ENCODE assay signal across 9 mouse cellular contexts in the genomic region with DNA sequence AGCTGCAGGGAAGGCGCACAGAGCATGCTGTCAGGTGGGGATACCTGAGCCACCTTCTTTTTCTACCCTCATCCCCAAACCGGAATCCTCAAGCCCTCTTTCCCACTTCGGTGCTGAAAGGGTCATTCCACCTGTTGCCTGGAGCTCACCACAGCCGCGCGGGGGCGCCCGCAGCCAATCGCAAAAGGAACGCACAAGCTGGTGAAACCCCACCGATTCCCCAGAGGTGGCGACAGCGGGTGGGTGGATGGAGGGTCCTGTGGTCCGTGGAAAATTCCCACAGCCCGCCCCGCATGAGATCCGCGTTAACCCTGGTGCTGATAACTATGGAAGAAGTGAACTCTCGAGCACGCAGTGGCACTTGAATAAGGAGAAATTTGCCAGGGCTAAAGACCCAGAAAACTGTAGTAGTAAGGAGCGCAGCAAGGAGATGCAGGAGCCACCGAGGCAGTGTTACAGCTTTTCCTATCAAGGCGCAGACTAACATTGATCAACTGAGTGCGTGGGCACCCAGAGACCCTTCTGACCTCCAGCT. TPM values are rescaled to one million over a fixed set of nuclear protein-coding genes. Genes with fewer than 3 reads are reported as not detected.
DNase-seq lines count a peak whose midpoint lies in the region; ATAC-seq lines count a peak whose summit lies in the region.
"Had no signal": no experiment of that assay in that cellular context is flagged by ENCODE, and none has a peak within 500 bp of the region (broad histone marks: within the 10 kb centered on the region; RNA-seq: fewer than 3 reads in every experiment).

No protein-coding gene starts in this region.

- H3K27me3 ChIP-seq in forebrain, embryonic 11.5 days (ENCODE audit: control insufficient read depth, insufficient read depth, low read length): peaks cover 57% of the 10 kb centered on the region
- peaks cover 95% of the 10 kb centered on the region for H3K27me3 ChIP-seq in forebrain, embryonic 12.5 days

- DNase-seq in forebrain, embryonic 11.5 days (ENCODE audit: low spot score): peak; percentile 86
- DNase-seq in c-Kit-positive CD71-positive TER-119-negative erythroid progenitor cells, embryonic 14.5 days (ENCODE audit: low read depth): peak; percentile 52
- DNase-seq in frontal cortex, postnatal 36 days (ENCODE audit: low spot score in 2 of 2): peak; percentile 66 to 77
- DNase-seq in induced T-regulatory cell, adult 2 months (ENCODE audit: low read depth): peak; percentile 81
- peak; percentile 59 to 91 for DNase-seq in left cerebral cortex, postnatal 10 days (ENCODE audit: extremely low spot score in 1 of 2, low spot score in 2 of 2)
- peak; percentile 77 for DNase-seq in mesoderm, embryonic 11.5 days (ENCODE audit: low read depth, low spot score)
- DNase-seq in spleen, postnatal 10 days (ENCODE audit: low spot score in 2 of 2): peak; percentile 69 to 86

- 5% methylated on average over 24 of the region's 24 CpGs for WGBS in forebrain, embryonic 11.5 days
- WGBS in forebrain, embryonic 12.5 days: 5% methylated on average over 24 of the region's 24 CpGs

- no peak overlapping the region for H3K9ac ChIP-seq in forebrain, embryonic 11.5 days (ENCODE audit: low read length)
- no peak overlapping the region for H3K9ac ChIP-seq in forebrain, embryonic 12.5 days

- peaks cover 12% of the 10 kb centered on the region for H3K4me1 ChIP-seq in forebrain, embryonic 11.5 days (replicated peaks; ENCODE audit: control insufficient read depth, insufficient read depth, low read length)
- peaks cover 23% of the 10 kb centered on the region for H3K4me1 ChIP-seq in forebrain, embryonic 12.5 days

- H3K4me3 ChIP-seq in forebrain, embryonic 11.5 days (ENCODE audit: low read depth, low read length): no peak overlapping the region
- no peak overlapping the region for H3K4me3 ChIP-seq in forebrain, embryonic 12.5 days (replicated peaks)

- H3K27ac ChIP-seq in forebrain, embryonic 11.5 days (ENCODE audit: low read depth, low read length): no peak overlapping the region
- no peak overlapping the region for H3K27ac ChIP-seq in forebrain, embryonic 12.5 days

- no peak overlapping the region for H3K4me2 ChIP-seq in forebrain, embryonic 11.5 days (ENCODE audit: low read depth, low read length, severe bottlenecking)
- H3K4me2 ChIP-seq in forebrain, embryonic 12.5 days: no peak overlapping the region

- intact Hi-C loops in left cerebral cortex, postnatal 10 days (cut with DNase I): loop anchor here (2.0 kb wide), 1 partner anchor 54 kb away; a partner anchor contains a TSS

- ATAC-seq in forebrain, embryonic 11.5 days (replicated peaks; ENCODE audit: low FRiP score): no peak
- ATAC-seq in forebrain, embryonic 12.5 days (ENCODE audit: low FRiP score): no peak
- ATAC-seq: Patski had no signal

- no peaks in the 10 kb centered on the region for H3K36me3 ChIP-seq in forebrain, embryonic 11.5 days (ENCODE audit: control insufficient read depth, insufficient read depth, low read length)
- H3K36me3 ChIP-seq in forebrain, embryonic 12.5 days (replicated peaks): no peaks in the 10 kb centered on the region

- no peaks in the 10 kb centered on the region for H3K9me3 ChIP-seq in forebrain, embryonic 11.5 days (ENCODE audit: control insufficient read depth, low read length)
- no peaks in the 10 kb centered on the region for H3K9me3 ChIP-seq in forebrain, embryonic 12.5 days

RNA-seq across cellular contexts. Expression of a gene that starts 2.0 kb away (rescaled TPM):
- 0.61 and 1.3 TPM in 2 replicates for polyA plus RNA-seq in forebrain, embryonic 11.5 days (2014; fragmentation: Nextera tagmentation; extraction: Ambion mirVana)
- polyA plus RNA-seq in forebrain, embryonic 12.5 days (2016; fragmentation: Nextera tagmentation; extraction: Ambion mirVana): 0.13 and 0.49 TPM in 2 replicates
- total RNA-seq in left cerebral cortex, postnatal 10 days (2021): 1 to 10 TPM; 4.2 to 5.7 TPM

RNA-seq across cellular contexts. Expression of a gene that starts 11.0 kb away (rescaled TPM):
- 0.51 TPM in 1 of 2 replicates, not detected in the other for polyA plus RNA-seq in forebrain, embryonic 11.5 days (2014; fragmentation: Nextera tagmentation; extraction: Ambion mirVana)
- not detected in 2 replicates for polyA plus RNA-seq in forebrain, embryonic 12.5 days (2016; fragmentation: Nextera tagmentation; extraction: Ambion mirVana)
- 1 to 10 TPM; 3.1 to 3.5 TPM for total RNA-seq in left cerebral cortex, postnatal 10 days (2021)
- polyA plus RNA-seq: Patski had no signal

RNA-seq across cellular contexts. Expression of a gene that starts 13.8 kb away (rescaled TPM):
- polyA plus RNA-seq in forebrain, embryonic 11.5 days (2014; fragmentation: Nextera tagmentation; extraction: Ambion mirVana): 129 and 133 TPM in 2 replicates
- polyA plus RNA-seq in forebrain, embryonic 12.5 days (2016; fragmentation: Nextera tagmentation; extraction: Ambion mirVana): 132 and 145 TPM in 2 replicates
- 10 to 100 TPM; 59.1 to 66.6 TPM for total RNA-seq in left cerebral cortex, postnatal 10 days (2021)

RNA-seq across cellular contexts. Expression of a gene that starts 15.4 kb away (rescaled TPM):
- polyA plus RNA-seq in forebrain, embryonic 11.5 days (2014; fragmentation: Nextera tagmentation; extraction: Ambion mirVana): 33.7 and 36.9 TPM in 2 replicates
- 32.5 and 32.8 TPM in 2 replicates for polyA plus RNA-seq in forebrain, embryonic 12.5 days (2016; fragmentation: Nextera tagmentation; extraction: Ambion mirVana)
- total RNA-seq in left cerebral cortex, postnatal 10 days (2021): 1 to 10 TPM; 3.0 to 3.8 TPM

RNA-seq across cellular contexts. Expression of a gene that starts 25.5 kb away (rescaled TPM):
- polyA plus RNA-seq in forebrain, embryonic 11.5 days (2014; fragmentation: Nextera tagmentation; extraction: Ambion mirVana): 25.5 and 26.4 TPM in 2 replicates
- polyA plus RNA-seq in forebrain, embryonic 12.5 days (2016; fragmentation: Nextera tagmentation; extraction: Ambion mirVana): 30.9 and 32.9 TPM in 2 replicates
- 10 to 100 TPM; 84.4 to 84.7 TPM for total RNA-seq in left cerebral cortex, postnatal 10 days (2021)
